Mouse (Mus musculus) erythroblast, embryonic 14.5 days (primary cell): ENCODE data around the gene Dnah17. TPM values are rescaled to one million over a fixed set of nuclear protein-coding genes. Genes with fewer than 3 reads are reported as not detected.

Source experiments
- H3K27me3 ChIP-seq: 2 replicates; pipeline ENCODE4 v1.6.1; 2012; ENCODE audit warnings: inconsistent platforms; ENCODE audit not compliant: control insufficient read depth
- H3K36me3 ChIP-seq: 2 replicates; pipeline ENCODE4 v1.6.1; 2012; ENCODE audit warnings: mild to moderate bottlenecking, inconsistent platforms; ENCODE audit not compliant: control insufficient read depth
- H3K4me1 ChIP-seq: 2 replicates; pipeline ENCODE4 v1.6.1; 2012; ENCODE audit warnings: inconsistent platforms; ENCODE audit not compliant: control insufficient read depth
- H3K4me3 ChIP-seq: replicated peaks from 2 replicates; pipeline ENCODE3; 2012; ENCODE audit warnings: moderate library complexity, mild to moderate bottlenecking, inconsistent platforms
- H3K9me3 ChIP-seq: 2 replicates; pipeline ENCODE4 v1.6.1; 2012; ENCODE audit warnings: low read length, inconsistent platforms, mixed read lengths; ENCODE audit not compliant: control insufficient read depth
- GATA1 ChIP-seq: IDR thresholded peaks from 2 replicates; pipeline ENCODE4 v1.6.1; 2012; ENCODE audit warnings: low read length, inconsistent platforms, mixed read lengths
- TAL1 ChIP-seq: IDR thresholded peaks from 3 replicates; pipeline ENCODE4 v1.6.1; 2012; ENCODE audit warnings: low read length, inconsistent platforms, mixed read lengths
- polyA plus RNA-seq: library from polyadenylated mRNA; stranded (reverse); fragments of >175 nt; gene quantifications from 2 replicates; pipeline ENCODE4 v1.2.3, GENCODE M21; 2012

Gene Dnah17
- polyA plus RNA-seq, 1 experiment = not detected

GRCm38 (mm10) chr11:118083811-118084210, 46.6 kb downstream of the Dnah17 start:
- H3K4me3 ChIP-seq = no peak overlapping the region
- no peaks in the 10 kb centered on the region for H3K36me3 ChIP-seq
- H3K4me1 ChIP-seq = no peaks in the 10 kb centered on the region
- no peaks in the 10 kb centered on the region for H3K9me3 ChIP-seq
- no peaks in the 10 kb centered on the region for H3K27me3 ChIP-seq
- no peak for TF ChIP-seq TAL1
- no peak for TF ChIP-seq GATA1

- Histone ChIP-seq H3K27me3 (no peaks in the 10 kb centered on the region), H3K4me3 (no peak overlapping the region), H3K36me3 (no peaks in the 10 kb centered on the region), H3K9me3 (no peaks in the 10 kb centered on the region), H3K4me1 (no peaks in the 10 kb centered on the region)
- TF ChIP-seq GATA1 = no peak
- TF ChIP-seq TAL1 = no peak
These were observed 48.1 kb downstream of the Dnah17 start for GRCm38 (mm10) chr11:118082294-118082693.

GRCm38 (mm10) chr11:118079750-118080149, 50.7 kb downstream of the Dnah17 start:
- H3K27me3 ChIP-seq = no peaks in the 10 kb centered on the region
- TF ChIP-seq TAL1 (no peak), GATA1 (no peak)

GRCm38 (mm10) chr11:118076929-118077328, 53.5 kb downstream of the Dnah17 start:
- no peak for TF ChIP-seq GATA1
- TF ChIP-seq TAL1 = no peak
- H3K27me3 ChIP-seq = no peaks in the 10 kb centered on the region
- no peak overlapping the region for H3K4me3 ChIP-seq
- no peaks in the 10 kb centered on the region for H3K4me1 ChIP-seq
- H3K36me3 ChIP-seq = no peaks in the 10 kb centered on the region
- H3K9me3 ChIP-seq = no peaks in the 10 kb centered on the region

More at GRCm38 (mm10) chr11:118079750-118080149, 50.7 kb downstream of the Dnah17 start:
- H3K36me3 ChIP-seq = no peaks in the 10 kb centered on the region
- H3K9me3 ChIP-seq = no peaks in the 10 kb centered on the region
- H3K4me3 ChIP-seq = no peak overlapping the region
- H3K4me1 ChIP-seq = no peaks in the 10 kb centered on the region

GRCm38 (mm10) chr11:118075035-118075522, 55.4 kb downstream of the Dnah17 start:
- Histone ChIP-seq H3K4me1 (no peaks in the 10 kb centered on the region), H3K4me3 (no peak overlapping the region), H3K36me3 (no peaks in the 10 kb centered on the region), H3K27me3 (no peaks in the 10 kb centered on the region), H3K9me3 (no peaks in the 10 kb centered on the region)
- TF ChIP-seq TAL1 (no peak), GATA1 (no peak)

- Histone ChIP-seq H3K27me3 (no peaks in the 10 kb centered on the region), H3K4me3 (no peak overlapping the region), H3K9me3 (no peaks in the 10 kb centered on the region), H3K36me3 (no peaks in the 10 kb centered on the region), H3K4me1 (no peaks in the 10 kb centered on the region)
- TF ChIP-seq TAL1 (no peak), GATA1 (no peak)
These were observed 59.1 kb downstream of the Dnah17 start for GRCm38 (mm10) chr11:118071227-118071912.

GRCm38 (mm10) chr11:118068812-118069332, 61.6 kb downstream of the Dnah17 start:
- TF ChIP-seq GATA1 (no peak), TAL1 (no peak)
- no peaks in the 10 kb centered on the region for H3K4me1 ChIP-seq
- H3K4me3 ChIP-seq = no peak overlapping the region
- no peaks in the 10 kb centered on the region for H3K9me3 ChIP-seq
- H3K36me3 ChIP-seq = no peaks in the 10 kb centered on the region
- H3K27me3 ChIP-seq = no peaks in the 10 kb centered on the region

- Histone ChIP-seq H3K36me3 (no peaks in the 10 kb centered on the region), H3K27me3 (no peaks in the 10 kb centered on the region), H3K9me3 (no peaks in the 10 kb centered on the region), H3K4me3 (no peak overlapping the region), H3K4me1 (no peaks in the 10 kb centered on the region)
- TF ChIP-seq TAL1 (no peak), GATA1 (no peak)
These were observed 62.8 kb downstream of the Dnah17 start for GRCm38 (mm10) chr11:118067588-118067987.

GRCm38 (mm10) chr11:118060038-118060437, 70.4 kb downstream of the Dnah17 start:
- Histone ChIP-seq H3K4me3 (no peak overlapping the region), H3K27me3 (no peaks in the 10 kb centered on the region), H3K36me3 (no peaks in the 10 kb centered on the region), H3K4me1 (no peaks in the 10 kb centered on the region), H3K9me3 (no peaks in the 10 kb centered on the region)
- TF ChIP-seq TAL1 (no peak), GATA1 (no peak)

- no peak for TF ChIP-seq TAL1
- no peak for TF ChIP-seq GATA1
- Histone ChIP-seq H3K4me1 (no peaks in the 10 kb centered on the region), H3K27me3 (no peaks in the 10 kb centered on the region), H3K4me3 (no peak overlapping the region), H3K9me3 (no peaks in the 10 kb centered on the region), H3K36me3 (no peaks in the 10 kb centered on the region)
These were observed 71.6 kb downstream of the Dnah17 start for GRCm38 (mm10) chr11:118058872-118059271.
